Mouse (Mus musculus): ENCODE measurements around the gene Bag5. TPM values are rescaled to one million over a fixed set of nuclear protein-coding genes. Genes with fewer than 3 reads are reported as not detected.

Gene Bag5
- polyA plus RNA-seq, 1 experiment: 35.9 TPM

- Histone ChIP-seq H3K27ac (ENCODE audit: insufficient read depth, low read length) (no peak overlapping the region), H3K4me3 (ENCODE audit: insufficient read depth, low read length) (no peak overlapping the region), H3K4me1 (ENCODE audit: control insufficient read depth, insufficient read depth, low read length) (no peaks in the 10 kb centered on the region; the same call in 1 of the 2 replicates)
- TF ChIP-seq POLR2A (IDR thresholded peaks at IDR 0.05; ENCODE audit: low read depth, low read length) (no peak), CTCF (IDR thresholded peaks at IDR 0.05; ENCODE audit: borderline replicate concordance, insufficient read depth, low read length) (no peak)
Measured at GRCm38 (mm10) chr12:111681305-111681704, 31.8 kb downstream of the Bag5 start.

DNA sequence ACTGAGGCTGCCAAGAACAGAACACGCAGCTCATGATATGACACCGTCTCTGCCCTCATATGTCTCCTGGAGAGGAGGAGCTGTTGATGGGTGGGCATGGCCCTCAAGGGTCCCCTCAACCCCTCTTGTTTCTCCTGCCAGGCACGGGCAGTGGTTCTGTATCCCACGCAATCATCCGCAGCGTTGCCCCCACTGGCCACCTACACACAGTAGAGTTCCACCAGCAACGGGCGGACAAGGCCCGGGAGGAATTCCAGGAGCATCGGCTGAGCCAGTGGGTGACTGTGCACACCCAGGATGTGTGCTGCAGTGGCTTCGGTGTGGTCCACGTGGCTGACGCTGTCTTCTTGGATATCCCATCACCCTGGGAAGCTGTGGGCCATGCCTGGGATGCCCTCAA, 32.4 kb downstream of the Bag5 start:
- TF ChIP-seq CTCF (IDR thresholded peaks at IDR 0.05; ENCODE audit: borderline replicate concordance, insufficient read depth, low read length): no peak
- no peak for TF ChIP-seq POLR2A (IDR thresholded peaks at IDR 0.05; ENCODE audit: low read depth, low read length)
- Histone ChIP-seq H3K4me1 (ENCODE audit: control insufficient read depth, insufficient read depth, low read length) (no peaks in the 10 kb centered on the region; the same call in 1 of the 2 replicates), H3K4me3 (ENCODE audit: insufficient read depth, low read length) (no peak overlapping the region), H3K27ac (ENCODE audit: insufficient read depth, low read length) (no peak overlapping the region)

DNA sequence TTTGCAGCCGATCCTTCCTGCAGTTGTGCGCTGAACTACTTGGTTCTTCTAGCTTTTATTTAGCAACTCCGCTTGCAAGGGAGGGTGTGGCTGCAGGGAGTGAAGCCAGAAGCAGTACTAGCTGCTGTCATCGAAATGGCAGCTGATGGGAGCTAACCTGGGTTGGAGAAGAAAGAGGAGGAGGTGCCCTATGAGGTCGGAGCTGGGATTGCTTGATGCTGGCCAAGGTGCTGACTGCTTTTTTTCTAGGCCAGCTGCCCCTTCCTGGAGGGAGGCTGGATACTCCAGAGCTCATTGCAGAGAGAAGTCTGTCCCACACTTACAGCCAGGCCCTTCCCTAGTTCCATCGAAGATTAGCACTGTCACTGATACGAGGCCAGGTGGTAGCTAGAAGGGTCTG, 34.1 kb downstream of the Bag5 start:
- H3K27ac ChIP-seq (ENCODE audit: insufficient read depth, low read length): no peak overlapping the region
- no peak for TF ChIP-seq POLR2A (IDR thresholded peaks at IDR 0.05; ENCODE audit: low read depth, low read length)
- no peak for TF ChIP-seq CTCF (IDR thresholded peaks at IDR 0.05; ENCODE audit: borderline replicate concordance, insufficient read depth, low read length)
- peak overlapping the region; percentile 83 for H3K4me3 ChIP-seq (ENCODE audit: insufficient read depth, low read length)
- H3K4me1 ChIP-seq (ENCODE audit: control insufficient read depth, insufficient read depth, low read length): no peaks in the 10 kb centered on the region; the same call in 1 of the 2 replicates

- Histone ChIP-seq H3K4me3 (ENCODE audit: insufficient read depth, low read length) (peak overlapping the region; percentile 83), H3K4me1 (ENCODE audit: control insufficient read depth, insufficient read depth, low read length) (no peaks in the 10 kb centered on the region; the same call in 1 of the 2 replicates), H3K27ac (ENCODE audit: insufficient read depth, low read length) (no peak overlapping the region)
- TF ChIP-seq POLR2A (IDR thresholded peaks at IDR 0.05; ENCODE audit: low read depth, low read length): peak; percentile 30; the same call in 1 of the 2 replicates
- no peak for TF ChIP-seq CTCF (IDR thresholded peaks at IDR 0.05; ENCODE audit: borderline replicate concordance, insufficient read depth, low read length)
Measured at GRCm38 (mm10) chr12:111678670-111678933, 34.5 kb downstream of the Bag5 start.

GRCm38 (mm10) chr12:111677882-111678669, 35.0 kb downstream of the Bag5 start, which contains the start of gene Trmt61a:
TSS of gene Trmt61a (plus strand) at chr12:111678105.
- Histone ChIP-seq H3K27ac (ENCODE audit: insufficient read depth, low read length) (peak within 1 kb of the TSS; percentile 70), H3K4me1 (ENCODE audit: control insufficient read depth, insufficient read depth, low read length) (no peaks in the 10 kb centered on the region; the same call in 1 of the 2 replicates), H3K4me3 (ENCODE audit: insufficient read depth, low read length) (peak within 1 kb of the TSS; percentile 83)
- TF ChIP-seq POLR2A (IDR thresholded peaks at IDR 0.05; ENCODE audit: low read depth, low read length) (peak; percentile 85), CTCF (IDR thresholded peaks at IDR 0.05; ENCODE audit: borderline replicate concordance, insufficient read depth, low read length) (no peak)

DNA sequence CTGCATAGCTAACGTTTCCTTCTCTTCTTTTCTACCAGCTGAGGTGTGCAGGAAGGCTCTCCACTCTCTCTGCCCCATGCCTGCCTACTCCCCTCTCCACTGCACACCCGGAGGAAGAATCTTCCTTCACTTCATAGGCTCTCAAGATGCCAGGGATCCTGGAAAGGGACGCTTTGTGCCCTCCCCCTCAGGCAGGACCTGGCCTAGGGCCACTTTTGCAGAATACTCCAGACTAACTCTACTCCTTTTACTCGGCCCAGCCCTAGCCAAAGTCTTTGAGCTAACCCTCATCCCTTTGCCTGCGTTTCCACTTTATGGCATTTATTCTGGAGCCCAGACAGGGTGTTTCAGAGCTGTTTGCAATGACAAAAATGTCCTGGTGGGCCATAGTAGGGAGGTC, 35.6 kb downstream of the Bag5 start:
- TF ChIP-seq CTCF (IDR thresholded peaks at IDR 0.05; ENCODE audit: borderline replicate concordance, insufficient read depth, low read length) (no peak), POLR2A (IDR thresholded peaks at IDR 0.05; ENCODE audit: low read depth, low read length) (no peak)
- Histone ChIP-seq H3K4me3 (ENCODE audit: insufficient read depth, low read length) (peak overlapping the region; percentile 83), H3K27ac (ENCODE audit: insufficient read depth, low read length) (peak overlapping the region; percentile 70), H3K4me1 (ENCODE audit: control insufficient read depth, insufficient read depth, low read length) (no peaks in the 10 kb centered on the region; the same call in 1 of the 2 replicates)

GRCm38 (mm10) chr12:111675797-111676580, 37.1 kb downstream of the Bag5 start:
- no peak overlapping the region for H3K4me3 ChIP-seq (ENCODE audit: insufficient read depth, low read length)
- H3K27ac ChIP-seq (ENCODE audit: insufficient read depth, low read length): no peak overlapping the region
- TF ChIP-seq CTCF (IDR thresholded peaks at IDR 0.05; ENCODE audit: borderline replicate concordance, insufficient read depth, low read length) (no peak), POLR2A (IDR thresholded peaks at IDR 0.05; ENCODE audit: low read depth, low read length) (no peak)
- H3K4me1 ChIP-seq (ENCODE audit: control insufficient read depth, insufficient read depth, low read length): no peaks in the 10 kb centered on the region; the same call in 1 of the 2 replicates

- no peaks in the 10 kb centered on the region; the same call in 1 of the 2 replicates for H3K4me1 ChIP-seq (ENCODE audit: control insufficient read depth, insufficient read depth, low read length)
- no peak overlapping the region for H3K27ac ChIP-seq (ENCODE audit: insufficient read depth, low read length)
- TF ChIP-seq POLR2A (IDR thresholded peaks at IDR 0.05; ENCODE audit: low read depth, low read length) (no peak), CTCF (IDR thresholded peaks at IDR 0.05; ENCODE audit: borderline replicate concordance, insufficient read depth, low read length) (no peak)
- no peak overlapping the region for H3K4me3 ChIP-seq (ENCODE audit: insufficient read depth, low read length)
Measured at GRCm38 (mm10) chr12:111674850-111675486, 38.1 kb downstream of the Bag5 start.

DNA sequence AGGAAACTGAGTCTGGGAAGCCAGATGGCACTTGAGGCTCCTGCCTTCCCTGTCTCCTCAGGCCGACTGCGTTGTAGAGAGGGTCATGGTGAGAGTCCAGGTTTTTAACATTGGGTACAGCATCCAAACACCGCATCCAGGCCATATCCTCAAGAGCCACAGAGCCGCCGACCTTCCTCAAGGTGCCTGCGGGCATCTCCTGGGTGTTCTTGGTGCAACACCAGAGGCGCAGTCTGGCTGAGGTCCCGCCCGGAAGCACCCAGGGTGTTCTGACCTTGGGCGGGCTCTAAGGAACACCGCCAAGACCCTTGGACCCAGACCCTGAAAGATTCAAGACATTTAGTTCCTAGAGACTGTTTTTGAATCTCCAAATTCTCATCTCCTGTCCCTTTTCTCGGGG, 40.5 kb downstream of the Bag5 start:
- Histone ChIP-seq H3K27ac (ENCODE audit: insufficient read depth, low read length) (no peak overlapping the region), H3K4me1 (ENCODE audit: control insufficient read depth, insufficient read depth, low read length) (peaks cover 3% of the 10 kb centered on the region), H3K4me3 (ENCODE audit: insufficient read depth, low read length) (no peak overlapping the region)
- no peak for TF ChIP-seq CTCF (IDR thresholded peaks at IDR 0.05; ENCODE audit: borderline replicate concordance, insufficient read depth, low read length)
- TF ChIP-seq POLR2A (IDR thresholded peaks at IDR 0.05; ENCODE audit: low read depth, low read length): no peak
